Mouse (Mus musculus): ENCODE results near the gene 4930402H24Rik.
A peak's percentile ranks its signal among the peaks of the same experiment; 100 is the strongest.

4930402H24Rik gene

DNA sequence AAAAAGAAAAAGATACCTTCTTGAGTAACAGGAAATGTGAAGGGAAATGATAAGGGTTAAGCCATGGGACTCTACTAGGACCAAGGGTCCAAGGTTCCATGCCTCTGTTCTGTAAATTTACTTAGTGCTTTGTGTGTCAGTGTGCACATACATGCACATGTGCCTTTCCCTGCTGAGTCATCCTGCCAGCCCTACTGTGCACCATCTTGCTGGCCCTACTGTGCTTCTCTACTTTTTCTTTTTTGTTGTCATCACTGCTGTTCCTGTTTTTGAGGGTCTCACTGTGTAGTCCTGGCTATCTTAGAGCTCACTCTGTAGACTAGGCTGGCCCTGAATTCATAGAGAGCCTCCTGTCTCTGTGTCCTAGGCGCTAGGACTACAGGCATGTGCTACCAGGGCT lies 178.5 kb downstream of the 4930402H24Rik start:
- no peak for DNase-seq

- peak; percentile 21 for DNase-seq
Measured at GRCm38 (mm10) chr2:130724369-130724768, 181.8 kb downstream of the 4930402H24Rik start.

DNA sequence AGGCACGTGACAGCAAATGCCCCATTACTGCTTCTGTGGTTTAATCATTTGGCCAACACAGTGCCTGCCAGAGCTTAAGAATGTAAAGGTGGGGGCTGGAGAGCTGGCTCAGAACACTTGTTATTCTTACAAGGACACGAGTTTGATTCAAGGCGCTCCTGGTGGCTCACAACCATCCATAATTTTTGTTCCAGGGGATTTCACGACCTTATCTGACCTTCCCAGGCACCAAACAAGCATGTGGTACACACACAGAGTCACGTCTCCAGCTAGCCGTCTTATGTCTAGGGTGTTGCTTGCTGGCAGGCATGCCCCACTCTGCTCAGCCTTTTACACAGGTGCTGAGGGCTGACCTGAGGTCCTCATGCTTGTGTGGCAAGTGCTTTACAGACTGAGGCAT lies 188.3 kb downstream of the 4930402H24Rik start:
- peak; percentile 23 for DNase-seq

GRCm38 (mm10) chr2:130707057-130707456 lies 199.1 kb downstream of the 4930402H24Rik start:
- no peak for DNase-seq

DNA sequence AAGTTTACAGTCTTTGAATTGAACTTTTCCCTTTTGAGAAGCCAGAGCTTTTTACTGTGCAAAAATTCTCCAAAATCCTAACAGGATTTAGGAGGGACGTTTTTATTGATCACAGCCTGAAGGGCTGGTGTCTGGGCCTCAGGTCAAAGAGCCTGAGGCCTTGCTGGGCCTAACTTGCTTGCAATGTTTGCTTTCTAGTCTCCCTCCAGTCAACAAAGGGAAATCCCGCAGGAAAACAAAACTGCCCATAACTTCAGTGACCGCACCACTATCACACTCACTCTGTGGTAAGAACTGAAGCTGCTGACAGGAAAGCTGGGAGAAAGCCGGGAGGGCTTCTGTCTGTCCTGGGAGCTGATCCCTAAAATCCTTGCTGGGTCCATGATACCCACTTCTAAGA lies 199.6 kb downstream of the 4930402H24Rik start:
- no peak for DNase-seq

- DNase-seq: no peak
Measured at GRCm38 (mm10) chr2:130705178-130705577, 201.0 kb downstream of the 4930402H24Rik start.

- no peak for DNase-seq
Measured at GRCm38 (mm10) chr2:130704040-130705001, 201.9 kb downstream of the 4930402H24Rik start.

GRCm38 (mm10) chr2:130697821-130698266 lies 208.4 kb downstream of the 4930402H24Rik start:
- no peak for DNase-seq

GRCm38 (mm10) chr2:130697153-130697810 lies 208.9 kb downstream of the 4930402H24Rik start, which contains the start of gene Slc4a11:
Slc4a11 (minus strand) TSS chr2:130697519.
- peak; percentile 66 for DNase-seq

DNA sequence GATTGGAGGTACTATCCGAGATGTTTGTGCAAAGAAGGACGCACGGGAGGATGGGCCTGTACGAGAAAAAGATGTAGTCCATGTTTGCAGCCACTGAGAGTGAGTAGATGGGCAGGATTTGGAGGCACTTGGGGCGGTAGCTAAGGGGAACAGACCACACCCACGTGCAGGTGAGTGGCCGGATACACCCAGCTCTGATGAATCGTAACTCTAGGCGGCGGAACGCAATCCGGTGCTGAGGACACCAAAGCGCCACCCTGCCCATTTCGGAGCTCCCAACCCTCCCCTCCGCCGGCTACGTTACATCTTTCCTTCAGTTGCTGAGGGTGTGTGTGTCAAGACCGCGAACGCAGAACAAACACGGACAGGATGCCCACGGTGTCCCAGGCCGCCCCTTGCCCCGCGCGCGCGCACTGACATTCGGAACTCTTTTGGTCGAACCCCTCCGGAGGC lies 209.5 kb downstream of the 4930402H24Rik start:
- no peak for DNase-seq

- DNase-seq: no peak
Measured at GRCm38 (mm10) chr2:130693563-130693962, 212.6 kb downstream of the 4930402H24Rik start.

GRCm38 (mm10) chr2:130689011-130689410 lies 217.2 kb downstream of the 4930402H24Rik start:
- DNase-seq: no peak

- DNase-seq: no peak
Measured at GRCm38 (mm10) chr2:130685426-130685825, 220.8 kb downstream of the 4930402H24Rik start.

DNA sequence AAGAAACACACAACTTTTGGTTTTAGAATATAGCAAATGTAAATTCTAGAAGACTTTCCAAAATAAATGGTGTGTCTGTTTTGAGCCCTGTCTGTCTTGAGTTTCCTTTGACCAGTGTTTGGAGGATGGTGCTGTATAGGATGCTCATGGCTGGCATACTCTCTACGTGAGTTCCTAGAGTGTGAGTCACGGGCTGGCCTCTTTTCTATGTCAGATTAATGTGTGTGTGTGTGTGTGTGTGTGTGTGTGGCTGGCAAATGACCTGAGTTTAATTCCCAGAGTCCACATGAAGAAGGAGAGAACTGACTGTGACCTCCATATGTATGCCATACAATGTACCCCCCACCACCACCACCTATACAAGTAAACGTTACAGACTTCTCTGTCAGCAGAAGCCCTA lies 224.7 kb downstream of the 4930402H24Rik start:
- no peak for DNase-seq

DNA sequence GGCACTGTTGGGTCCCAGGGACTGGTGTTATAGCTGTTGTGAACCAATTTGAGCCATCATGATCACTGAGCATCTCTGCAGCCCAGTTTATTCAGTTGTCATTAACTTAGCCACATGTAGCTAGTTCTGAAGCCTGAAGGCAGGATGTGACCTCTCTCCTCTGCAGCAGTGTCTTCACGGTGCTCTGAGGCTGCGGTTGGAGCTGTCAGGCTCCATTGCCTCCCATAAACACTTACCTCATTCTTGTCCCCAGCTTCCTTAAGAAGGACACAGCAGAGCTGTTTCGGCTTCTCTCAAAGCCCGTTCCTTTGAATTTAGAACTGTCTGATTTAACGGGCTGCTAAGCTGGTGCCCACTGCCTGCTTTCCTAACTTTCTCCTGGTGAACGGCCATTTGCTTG lies 226.3 kb downstream of the 4930402H24Rik start:
- no peak for DNase-seq

GRCm38 (mm10) chr2:130679154-130679553 lies 227.1 kb downstream of the 4930402H24Rik start:
- DNase-seq: no peak

GRCm38 (mm10) chr2:130677211-130677610 lies 229.0 kb downstream of the 4930402H24Rik start:
- DNase-seq: no peak

GRCm38 (mm10) chr2:130667559-130667958 lies 238.6 kb downstream of the 4930402H24Rik start, which contains the start of gene Itpa:
Itpa (plus strand) TSS chr2:130667610.
- peak; percentile 86 for DNase-seq

GRCm38 (mm10) chr2:130664102-130664701 lies 242.0 kb downstream of the 4930402H24Rik start, which contains the start of gene Ddrgk1:
Ddrgk1 (minus strand) TSS chr2:130664659.
- peak; percentile 96 for DNase-seq

- no peak for DNase-seq
Measured at GRCm38 (mm10) chr2:130663342-130663741, 242.9 kb downstream of the 4930402H24Rik start.

DNA sequence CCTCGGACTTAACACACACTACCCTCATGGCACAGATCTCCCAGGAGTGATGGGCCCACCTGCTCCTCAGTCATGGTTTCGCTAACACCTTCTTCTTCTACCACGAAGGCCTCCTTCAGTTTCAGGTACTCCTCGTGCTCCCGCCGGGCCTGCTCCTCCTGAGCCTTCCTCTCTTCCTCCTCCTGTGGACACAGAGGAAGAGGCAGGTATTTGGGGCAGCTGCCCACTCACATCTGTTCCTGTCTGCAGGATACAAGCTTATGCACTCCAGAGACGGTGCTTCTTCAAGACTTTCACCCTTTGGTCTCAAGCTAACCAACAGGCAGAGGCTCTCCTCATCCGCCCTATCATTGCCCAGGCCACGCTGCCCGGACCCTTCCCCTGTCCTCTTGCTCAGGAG lies 247.7 kb downstream of the 4930402H24Rik start:
- DNase-seq: no peak

DNA sequence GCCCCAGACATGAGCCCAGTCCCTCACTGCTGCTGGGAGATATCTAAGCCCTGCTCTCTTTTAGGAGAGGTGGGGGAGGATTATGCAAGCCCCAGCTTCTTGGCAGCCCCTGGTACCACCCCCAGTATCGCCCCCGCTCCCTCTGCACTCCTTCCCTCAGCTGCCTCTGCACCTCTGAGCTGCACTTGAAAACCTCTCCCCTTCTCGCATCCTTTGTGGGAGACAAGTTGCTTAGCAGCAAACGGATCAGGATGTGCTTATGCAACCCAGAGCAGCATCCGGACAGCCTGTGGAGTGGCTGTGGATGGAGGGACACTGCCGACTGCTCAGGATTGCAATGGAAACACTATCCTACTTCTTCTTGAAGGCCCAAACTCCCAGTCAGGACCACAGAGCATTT lies 248.7 kb downstream of the 4930402H24Rik start:
- no peak for DNase-seq

DNA sequence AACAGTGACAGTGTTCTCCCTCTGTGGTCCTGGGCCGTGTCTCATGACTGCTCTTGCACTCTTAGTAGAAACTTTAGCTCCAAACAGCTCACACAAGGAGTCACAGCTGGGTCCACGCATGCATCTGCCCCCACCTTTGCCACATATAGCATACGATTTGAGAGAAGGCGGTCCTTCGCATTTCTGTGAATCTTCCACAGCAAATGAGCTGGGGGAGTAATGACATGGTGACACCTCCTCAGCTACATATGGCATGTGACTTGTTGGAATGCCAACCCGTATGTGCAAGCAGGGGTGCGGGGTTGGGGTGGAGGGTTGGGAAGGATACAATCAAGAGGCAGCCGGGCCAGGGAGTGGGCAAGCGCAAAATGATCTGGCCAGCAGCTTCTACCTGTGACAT lies 249.7 kb downstream of the 4930402H24Rik start:
- DNase-seq: no peak
